Mouse (Mus musculus): ENCODE results near the gene Hs3st4.

Gene Hs3st4

GRCm38 (mm10) chr7:124341510-124341909 is 358.8 kb downstream of the Hs3st4 start:
- no peak for DNase-seq (ENCODE audit: low spot score in 2 of 2)

- no peak for DNase-seq (ENCODE audit: low spot score in 2 of 2)
Measured at GRCm38 (mm10) chr7:124347218-124348017, 364.7 kb downstream of the Hs3st4 start.

- no peak for DNase-seq (ENCODE audit: low spot score in 2 of 2)
Measured at GRCm38 (mm10) chr7:124354035-124354434, 371.4 kb downstream of the Hs3st4 start.

- no peak for DNase-seq (ENCODE audit: low spot score in 2 of 2)
Measured at GRCm38 (mm10) chr7:124358068-124358467, 375.4 kb downstream of the Hs3st4 start.

GRCm38 (mm10) chr7:124359836-124360235 is 377.2 kb downstream of the Hs3st4 start:
- DNase-seq (ENCODE audit: low spot score in 2 of 2) = no peak

GRCm38 (mm10) chr7:124372297-124372696 is 389.6 kb downstream of the Hs3st4 start:
- no peak for DNase-seq (ENCODE audit: low spot score in 2 of 2)

GRCm38 (mm10) chr7:124372697-124373096 is 390.0 kb downstream of the Hs3st4 start:
- DNase-seq (ENCODE audit: low spot score in 2 of 2) = no peak

GRCm38 (mm10) chr7:124383489-124383888 is 400.8 kb downstream of the Hs3st4 start:
- no peak for DNase-seq (ENCODE audit: low spot score in 2 of 2)

GRCm38 (mm10) chr7:124399184-124399583 is 416.5 kb downstream of the Hs3st4 start:
- no peak for DNase-seq (ENCODE audit: low spot score in 2 of 2)

GRCm38 (mm10) chr7:124426951-124427350 is 444.3 kb downstream of the Hs3st4 start:
- DNase-seq (ENCODE audit: low spot score in 2 of 2) = no peak

Data from right cerebral cortex, postnatal 36 days (tissue).